Mouse (Mus musculus) limb, embryonic 14.5 days (tissue): ENCODE results near the gene Pprc1. TPM values are rescaled to one million over a fixed set of nuclear protein-coding genes. Genes with fewer than 3 reads are reported as not detected.

Experiments
- ATAC-seq: fragments of 200-750 bp; cut with Nextera tagmentation; 2 replicates; pipeline ENCODE4 v1.8.0; 2017; ENCODE audit warnings: low read depth, moderate number of reproducible peaks, moderate TSS enrichment; ENCODE audit not compliant: low FRiP score
- DNase-seq: peaks from one replicate; pipeline ENCODE4 v3.0.0-alpha.2; 2015; ENCODE audit warnings: low spot score
- H3K27ac ChIP-seq: fragments of 300-500 bp; sonication (generic); replicated peaks from 2 replicates; pipeline ENCODE4 v1.5.1; 2014; ENCODE audit warnings: low read depth, mild to moderate bottlenecking, low read length, moderate library complexity, mixed read lengths
- H3K27me3 ChIP-seq: fragments of 300-500 bp; sonication (generic); 2 replicates; pipeline ENCODE4 v1.6.1; 2014; ENCODE audit warnings: low read length, mixed read lengths; ENCODE audit not compliant: control insufficient read depth, insufficient read depth
- H3K36me3 ChIP-seq: fragments of 300-500 bp; sonication (generic); 2 replicates; pipeline ENCODE4 v1.6.1; 2014; ENCODE audit warnings: mild to moderate bottlenecking, low read length, moderate library complexity, mixed read lengths; ENCODE audit not compliant: control insufficient read depth, insufficient read depth
- H3K4me1 ChIP-seq: fragments of 300-500 bp; sonication (generic); 2 replicates; pipeline ENCODE4 v1.6.1; 2014; ENCODE audit warnings: antibody characterized with exemption, low read length, mixed read lengths; ENCODE audit not compliant: control insufficient read depth, insufficient read depth
- H3K4me2 ChIP-seq: fragments of 300-500 bp; sonication (generic); replicated peaks from 2 replicates; pipeline ENCODE4 v1.6.1; 2014; ENCODE audit warnings: low read depth, mild to moderate bottlenecking, low read length, moderate library complexity; ENCODE audit not compliant: severe bottlenecking
- H3K4me3 ChIP-seq: fragments of 300-500 bp; sonication (generic); replicated peaks from 2 replicates; pipeline ENCODE4 v1.5.1; 2014; ENCODE audit warnings: low read length
- H3K9ac ChIP-seq: fragments of 300-500 bp; sonication (generic); 2 replicates; pipeline ENCODE4 v1.6.1; 2014; ENCODE audit warnings: mild to moderate bottlenecking, low read depth, low read length, moderate library complexity; ENCODE audit not compliant: severe bottlenecking
- H3K9me3 ChIP-seq: fragments of 300-500 bp; sonication (generic); 2 replicates; pipeline ENCODE4 v1.6.1; 2016; ENCODE audit warnings: low read length; ENCODE audit not compliant: control insufficient read depth
- POLR2A ChIP-seq: fragments of 200-500 bp; IDR thresholded peaks from 2 replicates; pipeline ENCODE4 v1.8.0; 2012; ENCODE audit warnings: inconsistent platforms, mild to moderate bottlenecking, moderate library complexity, borderline replicate concordance; ENCODE audit not compliant: insufficient read depth, insufficient read length; ENCODE audit errors: extremely low read depth
- WGBS: fragments of 180-500 bp; shearing (Covaris S2); extraction: QIAGEN DNeasy Blood & Tissue Kit; methylation state at CpG from one replicate; pipeline ENCODE4 v1.1.7; 2014; 5-methylcytosine and 5-hydroxymethylcytosine counted together
- polyA plus RNA-seq, 2 experiments: library from polyadenylated mRNA; depleted of rRNA in 1 of 2; stranded (reverse) in 1 of 2; unstranded in 1 of 2; fragments of >200 nt; fragmentation: Nextera tagmentation in 1 of 2; extraction: Ambion mirVana in 1 of 2; gene quantifications; 2 replicates each; pipeline versions ENCODE4 v1.2.1 to v1.2.3; 2012 to 2014

Gene Pprc1
- polyA plus RNA-seq, 2 experiments = 40.5 to 61.5 TPM

DNA sequence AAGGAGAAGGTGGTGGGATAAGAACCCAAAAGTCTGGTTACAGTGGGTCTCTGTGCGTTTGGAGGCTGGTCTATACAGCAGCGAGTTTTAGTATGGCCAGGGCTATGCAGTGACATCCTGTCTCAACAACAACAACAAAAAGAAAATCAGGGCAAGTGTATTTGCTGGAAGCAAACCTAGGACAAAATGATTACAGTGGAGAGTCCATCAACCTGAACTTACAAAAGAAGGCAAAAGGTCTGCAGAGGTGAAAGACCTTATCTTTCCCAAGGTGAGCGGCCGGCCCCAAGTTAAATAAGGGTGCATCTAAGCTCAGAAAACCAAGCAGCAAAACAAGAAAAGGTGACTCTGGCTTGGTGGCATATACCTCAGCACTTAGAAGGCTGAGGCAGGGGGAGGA lies 47.0 kb downstream of the Pprc1 start:
- Histone ChIP-seq H3K36me3 (no peaks in the 10 kb centered on the region), H3K4me2 (no peak overlapping the region), H3K4me3 (no peak overlapping the region), H3K27me3 (no peaks in the 10 kb centered on the region), H3K9me3 (no peaks in the 10 kb centered on the region), H3K27ac (no peak overlapping the region), H3K9ac (no peak overlapping the region), H3K4me1 (no peaks in the 10 kb centered on the region)
- TF ChIP-seq POLR2A = no peak
- no peak for ATAC-seq
- 90% methylated on average over 4 of the region's 4 CpGs for WGBS
- no peak for DNase-seq

DNA sequence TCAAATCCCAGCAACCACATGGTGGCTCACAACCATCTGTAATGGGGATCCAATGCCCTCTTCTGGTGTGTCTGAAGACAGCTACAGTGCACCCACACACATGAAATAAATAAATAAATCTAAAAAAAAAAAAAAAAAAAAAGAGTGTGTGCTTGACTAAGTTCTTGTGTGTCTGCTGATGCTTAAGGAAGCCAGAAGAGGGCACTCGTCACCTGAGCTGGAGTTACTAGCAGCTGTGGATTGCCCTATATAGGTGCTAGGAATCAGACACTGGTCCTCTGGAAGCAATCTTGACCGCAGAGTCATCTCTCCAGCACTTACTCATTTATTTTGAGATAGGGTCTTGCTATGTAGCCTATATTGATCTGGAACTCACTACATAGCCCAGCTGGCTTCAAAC lies 49.5 kb downstream of the Pprc1 start:
- 88% methylated on average over 2 of the region's 2 CpGs for WGBS
- Histone ChIP-seq H3K27me3 (no peaks in the 10 kb centered on the region), H3K27ac (no peak overlapping the region), H3K4me1 (no peaks in the 10 kb centered on the region), H3K4me3 (no peak overlapping the region), H3K36me3 (no peaks in the 10 kb centered on the region), H3K9me3 (no peaks in the 10 kb centered on the region), H3K9ac (no peak overlapping the region), H3K4me2 (no peak overlapping the region)
- TF ChIP-seq POLR2A = no peak
- DNase-seq (no peak), ATAC-seq (no peak)

DNA sequence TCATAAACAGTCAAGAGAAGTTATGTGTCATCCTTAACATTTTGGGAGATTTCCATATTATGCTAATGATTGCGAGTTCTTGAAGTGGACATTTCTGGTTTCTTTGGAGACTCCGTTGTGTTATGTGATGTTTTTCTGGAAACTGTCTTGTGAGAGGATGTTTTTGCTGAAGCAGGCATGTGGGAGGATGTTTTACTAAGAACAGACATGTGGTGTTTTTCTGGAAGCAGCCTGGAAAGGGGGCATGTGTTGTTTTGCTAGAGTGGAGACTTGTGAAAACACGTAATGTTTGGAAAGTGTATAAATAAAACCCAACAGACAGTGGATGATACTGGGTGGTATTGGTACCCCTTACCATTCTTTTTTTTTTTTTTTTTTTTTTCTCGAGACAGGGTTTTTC lies 50.6 kb downstream of the Pprc1 start:
- 82% methylated on average over 4 of the region's 4 CpGs for WGBS
- Histone ChIP-seq H3K4me1 (no peaks in the 10 kb centered on the region), H3K36me3 (no peaks in the 10 kb centered on the region), H3K27ac (no peak overlapping the region), H3K9ac (no peak overlapping the region), H3K4me2 (no peak overlapping the region), H3K4me3 (no peak overlapping the region), H3K9me3 (no peaks in the 10 kb centered on the region), H3K27me3 (no peaks in the 10 kb centered on the region)
- DNase-seq (no peak), ATAC-seq (no peak)
- no peak for TF ChIP-seq POLR2A

DNA sequence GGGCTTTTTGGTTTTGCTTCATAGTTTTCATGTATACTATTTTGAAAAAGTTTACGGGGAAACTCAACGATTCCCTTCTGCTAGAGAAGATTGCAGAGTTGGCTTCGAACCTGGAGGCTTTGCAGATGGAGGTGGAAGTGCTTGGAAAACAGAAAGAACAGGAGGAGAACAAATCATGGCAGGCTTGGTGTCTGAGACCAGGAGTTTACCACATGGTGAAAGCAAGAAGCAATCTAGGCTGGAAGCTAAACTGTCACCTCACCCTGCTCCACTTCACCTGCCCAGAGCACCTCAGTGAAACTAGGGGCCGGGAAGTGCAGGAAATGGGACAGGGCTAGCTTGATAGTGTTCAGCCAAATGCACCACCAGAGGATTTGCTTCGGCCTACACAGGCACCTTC lies 51.7 kb downstream of the Pprc1 start:
- Histone ChIP-seq H3K36me3 (no peaks in the 10 kb centered on the region), H3K9ac (no peak overlapping the region), H3K4me3 (no peak overlapping the region), H3K4me2 (no peak overlapping the region), H3K4me1 (no peaks in the 10 kb centered on the region), H3K27ac (no peak overlapping the region), H3K9me3 (no peaks in the 10 kb centered on the region), H3K27me3 (no peaks in the 10 kb centered on the region)
- DNase-seq = no peak
- no peak for ATAC-seq
- WGBS = 76% methylated on average over 5 of the region's 5 CpGs
- TF ChIP-seq POLR2A = no peak

DNA sequence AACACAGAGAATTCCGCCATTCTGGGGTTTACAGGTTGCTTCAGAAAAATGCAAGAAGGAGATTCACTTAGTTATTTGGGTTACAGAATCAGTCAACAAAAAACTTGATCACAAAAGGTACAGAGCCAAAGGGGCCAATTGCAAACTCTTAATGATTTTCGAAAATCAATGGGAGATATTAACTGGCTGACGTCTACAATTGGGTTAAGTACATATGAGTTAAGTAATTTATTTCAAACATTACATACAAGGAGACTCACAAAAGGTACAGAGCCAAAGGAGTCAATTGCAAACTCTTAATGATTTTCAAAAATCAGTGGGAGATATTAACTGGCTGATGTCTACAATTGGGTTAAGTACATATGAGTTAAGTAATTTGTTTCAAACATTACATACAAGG lies 54.9 kb downstream of the Pprc1 start:
- Histone ChIP-seq H3K27ac (no peak overlapping the region), H3K4me1 (no peaks in the 10 kb centered on the region), H3K9ac (no peak overlapping the region), H3K4me3 (no peak overlapping the region), H3K9me3 (no peaks in the 10 kb centered on the region), H3K4me2 (no peak overlapping the region), H3K36me3 (no peaks in the 10 kb centered on the region), H3K27me3 (no peaks in the 10 kb centered on the region)
- WGBS = 92% methylated on average over 3 of the region's 3 CpGs
- no peak for TF ChIP-seq POLR2A
- DNase-seq = no peak
- no peak for ATAC-seq
